Mouse (Mus musculus) retina, embryonic 14.5 days (tissue): ENCODE measurements around the gene Smarca4.
A peak's percentile ranks its signal among the peaks of the same experiment; 100 is the strongest.
"Not testable (repeated sequence)": the region's sequence is repeated elsewhere in the genome, so short reads cannot be mapped to it uniquely, and the experiment has no call there.

ENCODE experiments used
- DNase-seq: peaks from one replicate; pipeline ENCODE4 v3.0.0-alpha.2; 2015; ENCODE audit warnings: low spot score

Smarca4 gene

DNA sequence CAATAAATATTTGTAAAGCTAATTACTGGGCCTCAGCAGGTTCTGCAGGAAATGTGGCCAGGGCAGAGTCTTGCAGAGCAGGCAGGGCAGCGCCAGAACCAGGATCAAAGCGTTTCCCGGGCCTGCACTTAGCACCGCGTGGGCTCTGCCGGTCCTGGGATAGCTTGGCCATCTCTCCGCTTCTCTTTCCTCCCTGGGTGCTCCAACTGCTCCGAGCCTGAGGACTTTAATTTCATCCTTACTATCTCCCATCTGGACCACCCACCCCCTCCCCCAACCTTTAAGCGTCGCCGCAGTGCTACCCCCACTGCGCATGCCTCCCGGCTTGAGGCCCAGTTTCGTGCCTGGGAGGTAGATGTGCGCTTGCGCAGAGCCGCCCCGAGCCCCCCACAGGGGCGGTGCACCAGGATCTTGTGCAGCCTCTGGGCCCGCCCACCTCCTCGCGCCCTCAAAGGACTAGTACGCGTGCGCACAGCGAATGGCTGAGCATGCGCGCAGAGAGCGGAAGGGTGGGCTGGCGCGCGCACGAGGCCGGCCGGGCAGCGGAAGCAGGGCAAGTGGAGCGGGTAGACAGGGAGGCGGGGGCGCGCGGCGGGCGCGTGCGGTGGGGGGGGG lies at the start of gene Smarca4:
TSS of gene Smarca4 (plus strand) at position 553 of the 615 bp plus-strand sequence.
- peak; percentile 100 for DNase-seq

GRCm38 (mm10) chr9:21566538-21566937 lies 49.4 kb upstream of the Smarca4 start:
- no peak for DNase-seq

GRCm38 (mm10) chr9:21567051-21567450 lies 48.9 kb upstream of the Smarca4 start:
- DNase-seq, result no peak

GRCm38 (mm10) chr9:21568657-21569255 lies 47.2 kb upstream of the Smarca4 start:
- DNase-seq, result no peak

DNA sequence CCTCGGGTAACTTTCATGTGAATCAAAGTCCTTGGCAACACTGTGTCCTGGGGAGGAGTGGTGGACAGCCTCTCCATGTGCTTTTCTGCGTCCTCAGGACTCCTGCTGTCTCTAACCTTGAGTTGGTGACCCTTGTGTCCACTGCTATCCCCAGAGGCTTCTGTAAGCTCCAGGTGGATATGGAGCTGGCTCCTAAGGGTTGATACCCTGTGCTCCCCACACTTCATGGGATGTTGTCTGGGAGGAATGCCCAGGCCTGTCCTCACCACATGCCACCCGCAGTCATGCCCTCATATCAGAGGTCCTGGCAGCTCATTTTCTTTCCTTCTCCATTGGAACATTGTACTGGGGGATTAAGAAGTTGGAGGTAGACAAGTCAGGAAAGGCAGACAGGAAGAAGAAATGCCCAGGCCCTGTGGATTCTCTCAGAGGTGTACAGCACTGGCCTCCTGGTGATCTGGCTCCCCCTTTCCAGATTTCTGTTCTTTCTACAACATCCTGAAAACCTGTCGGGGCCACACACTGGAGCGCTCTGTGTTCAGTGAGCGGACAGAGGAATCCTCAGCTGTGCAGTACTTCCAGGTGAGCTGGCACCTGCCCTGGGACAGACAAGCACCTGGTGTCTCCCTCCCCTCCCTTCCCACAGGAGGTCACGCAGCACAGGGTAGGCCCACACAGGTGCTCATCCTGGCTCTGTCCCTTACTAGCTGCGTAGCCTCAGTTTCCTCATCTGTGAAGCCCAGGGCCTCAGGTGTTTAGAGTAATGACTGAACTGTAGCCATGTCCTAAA lies 41.8 kb upstream of the Smarca4 start:
- DNase-seq, result no peak

- DNase-seq, result no peak
These were observed 40.7 kb upstream of the Smarca4 start for GRCm38 (mm10) chr9:21575253-21575652.

DNA sequence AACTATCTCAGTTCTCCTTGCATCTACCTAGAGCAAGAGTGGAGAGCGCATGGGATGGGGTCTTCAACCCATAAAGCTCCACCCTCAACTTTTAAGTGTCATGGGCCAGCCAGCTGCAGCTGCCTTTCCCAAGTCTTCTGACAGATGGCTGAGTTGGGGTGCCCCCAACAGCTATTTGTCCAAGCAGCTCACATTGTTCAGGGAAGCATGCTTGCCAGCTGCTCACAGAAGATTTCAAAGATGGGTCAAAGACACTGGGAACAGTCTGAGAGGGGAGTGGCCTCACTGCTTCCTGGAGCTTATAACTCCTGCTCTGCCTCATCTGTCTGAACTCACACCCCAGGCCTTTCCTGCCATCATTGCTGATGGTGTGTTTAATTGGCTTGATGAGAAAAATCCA lies 39.7 kb upstream of the Smarca4 start:
- DNase-seq, result peak; percentile 59

DNA sequence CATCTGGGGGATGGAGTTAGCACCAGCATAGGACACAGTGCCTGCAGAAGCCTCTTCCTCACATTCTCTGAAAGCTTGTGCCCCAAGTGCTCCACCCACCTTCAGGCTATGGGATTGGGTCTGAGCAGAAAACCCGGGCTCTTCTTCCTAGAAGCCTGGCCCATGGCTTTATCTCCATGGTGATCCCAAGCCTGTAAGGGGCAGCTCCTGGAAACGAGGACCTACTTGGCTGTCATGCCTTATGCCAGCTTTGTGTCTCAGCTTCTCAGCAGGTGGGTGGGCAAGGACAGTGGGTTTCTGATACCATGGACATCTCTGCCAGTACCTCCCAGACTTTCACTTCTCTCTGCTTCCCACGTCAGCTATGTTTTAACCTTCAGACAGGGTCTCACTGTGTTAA lies 37.7 kb upstream of the Smarca4 start:
- DNase-seq, result no peak

- DNase-seq, result no peak
These were observed 30.6 kb upstream of the Smarca4 start for GRCm38 (mm10) chr9:21585401-21585800.

GRCm38 (mm10) chr9:21587678-21588349 lies 28.2 kb upstream of the Smarca4 start:
- DNase-seq, result no peak

GRCm38 (mm10) chr9:21588350-21588749 lies 27.6 kb upstream of the Smarca4 start:
- DNase-seq, result no peak

DNA sequence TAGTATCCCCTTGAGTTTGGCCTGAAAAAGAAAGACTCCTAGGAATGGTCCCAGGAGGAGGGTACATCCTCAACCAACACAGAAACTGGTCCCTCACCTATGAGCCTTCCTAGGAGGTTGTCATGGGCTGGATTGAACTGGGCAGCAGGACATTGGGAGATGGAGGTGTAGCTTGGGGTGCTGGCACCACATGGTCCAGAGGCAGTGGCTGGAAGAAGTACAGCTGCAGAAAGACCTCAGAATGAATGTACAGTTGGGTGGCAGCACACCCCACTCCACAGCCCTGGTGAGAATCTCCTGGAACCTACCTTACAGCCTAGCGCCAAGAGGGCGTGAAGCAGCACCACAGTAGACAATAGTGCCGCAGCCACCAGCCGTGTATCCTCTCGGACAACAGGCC lies 26.4 kb upstream of the Smarca4 start:
- DNase-seq, result no peak

- no peak for DNase-seq
These were observed 24.7 kb upstream of the Smarca4 start for GRCm38 (mm10) chr9:21591127-21591830.

DNA sequence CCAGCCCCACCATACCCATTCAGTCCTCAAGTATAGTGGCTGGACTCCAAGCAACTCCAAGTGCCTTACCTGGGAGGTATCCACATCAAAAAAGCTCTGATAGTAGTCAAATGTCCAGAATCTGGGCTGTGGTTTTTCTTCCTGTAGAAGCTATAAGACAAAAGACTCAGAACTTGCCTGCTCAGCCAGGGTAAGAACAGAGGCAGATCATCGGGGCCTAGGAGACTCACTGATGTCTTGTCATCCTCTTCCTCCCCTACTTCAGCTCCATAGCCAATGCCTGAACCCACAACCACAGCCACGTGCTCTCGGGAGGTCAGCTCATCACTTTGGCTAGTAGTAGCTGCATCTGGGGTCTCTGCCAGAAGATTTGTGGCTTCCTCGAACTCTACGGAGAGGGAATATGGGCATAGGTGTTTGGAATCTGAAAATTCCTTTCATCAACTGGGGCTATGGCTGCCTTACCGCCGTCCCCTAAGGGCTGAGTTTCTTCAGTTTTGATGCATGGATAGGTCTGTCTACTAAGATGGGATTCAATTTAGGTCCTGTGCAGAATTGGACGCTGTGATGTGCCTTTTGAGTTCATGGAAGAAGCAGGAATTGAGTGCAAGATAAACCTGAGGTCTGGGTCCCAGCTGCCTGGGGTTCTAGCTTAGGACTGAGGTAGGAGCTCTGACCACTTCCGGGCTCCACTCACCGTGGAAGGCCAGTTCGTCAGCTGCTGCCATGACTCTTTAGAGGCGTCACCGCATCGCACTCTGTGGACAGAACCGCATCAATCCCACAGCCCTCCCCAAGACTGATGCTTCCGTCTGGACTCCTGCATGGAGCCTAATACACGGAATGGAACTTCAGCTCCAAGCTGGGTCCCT lies 23.9 kb upstream of the Smarca4 start:
- DNase-seq, result no peak

- peak; percentile 99 for DNase-seq
These were observed 23.3 kb upstream of the Smarca4 start, which contains the start of the genes Timm29 and Yipf2 for GRCm38 (mm10) chr9:21592703-21593121. Gene Timm29, plus strand, starts transcription at chr9:21592722. Gene Yipf2, minus strand, starts transcription at chr9:21592828.

GRCm38 (mm10) chr9:21593122-21593721 lies 22.7 kb upstream of the Smarca4 start:
- no peak for DNase-seq

GRCm38 (mm10) chr9:21594350-21594749 lies 21.6 kb upstream of the Smarca4 start:
- DNase-seq, result not testable (repeated sequence)

DNA sequence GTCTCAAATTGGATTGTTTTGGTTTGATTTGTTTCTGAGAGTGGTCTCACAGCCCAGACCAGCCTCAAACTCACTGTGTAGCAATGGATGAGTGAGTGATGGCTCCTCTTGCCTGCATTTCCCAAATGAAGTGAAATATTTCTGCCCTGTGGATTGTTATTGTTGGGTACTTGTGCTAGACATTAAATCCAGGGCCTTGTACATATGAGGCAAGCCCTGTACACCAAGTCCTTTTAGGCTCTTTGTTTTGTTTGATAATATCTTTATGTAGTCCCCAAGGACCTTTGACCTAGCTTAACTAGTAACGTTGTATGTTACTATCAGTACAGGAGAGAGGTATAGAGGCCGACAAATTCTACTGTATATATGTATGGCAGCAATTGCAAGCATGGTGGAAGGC lies 21.1 kb upstream of the Smarca4 start:
- DNase-seq, result no peak

DNA sequence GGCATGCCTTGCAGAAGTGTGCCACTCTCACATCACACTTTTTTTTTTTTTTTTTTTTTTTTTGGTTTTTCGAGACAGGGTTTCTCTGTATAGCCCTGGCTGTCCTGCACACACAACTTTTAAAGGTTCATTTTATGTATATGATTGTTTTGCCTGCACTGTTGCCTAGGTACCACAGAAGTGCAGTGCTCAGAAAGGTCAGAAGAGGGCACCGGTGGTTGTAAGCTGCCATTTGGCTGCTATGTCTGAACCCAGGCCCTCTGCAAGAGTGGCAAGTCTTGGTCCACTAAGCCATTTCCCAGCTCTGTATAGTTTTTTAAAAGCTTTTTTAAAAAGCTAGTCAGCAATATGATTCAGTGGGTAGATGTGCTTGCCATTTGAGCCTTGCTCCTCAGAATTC lies 17.8 kb upstream of the Smarca4 start:
- DNase-seq, result peak; percentile 61

DNA sequence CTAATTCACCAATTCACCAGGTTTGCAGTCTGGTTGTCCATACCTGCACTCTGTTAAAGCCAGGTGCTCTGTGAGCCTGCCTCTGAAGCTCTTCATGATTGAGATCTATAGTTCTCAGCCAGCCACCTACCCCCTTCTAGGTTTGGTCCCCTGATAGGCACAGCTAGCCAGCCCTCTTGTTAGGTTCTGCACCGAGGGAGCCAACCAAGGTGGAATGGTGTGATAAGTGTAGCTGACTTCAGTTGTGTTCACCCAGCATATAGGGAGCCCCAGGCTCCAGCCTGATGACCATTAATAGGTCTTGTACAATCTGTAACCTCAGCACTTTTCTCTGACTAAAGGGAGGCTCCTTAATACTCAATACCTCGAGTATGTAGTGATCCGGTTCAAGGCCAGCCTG lies 15.8 kb upstream of the Smarca4 start:
- no peak for DNase-seq
